Mouse (Mus musculus): Measurements from ENCODE around the gene Arhgef25. TPM values are rescaled to one million over a fixed set of nuclear protein-coding genes. Genes with fewer than 3 reads are reported as not detected.

Arhgef25 gene
- polyA plus RNA-seq, 1 experiment from 2014 or later, result 96.5 TPM

Other genes with a start within 250 kb of the Arhgef25 start
- gene Ctdsp2, start 211.4 kb downstream of the Arhgef25 start, polyA plus RNA-seq (2016; fragmentation: Nextera tagmentation; extraction: Ambion mirVana), result 85.1 and 91.0 TPM in 2 replicates
- gene Avil, start 189.4 kb downstream of the Arhgef25 start, polyA plus RNA-seq (2016; fragmentation: Nextera tagmentation; extraction: Ambion mirVana), result 3.3 and 3.9 TPM in 2 replicates
- 76.5 and 84.1 TPM in 2 replicates for gene Tsfm, start 159.2 kb downstream of the Arhgef25 start, polyA plus RNA-seq (2016; fragmentation: Nextera tagmentation; extraction: Ambion mirVana)
- gene Mettl1, start 148.7 kb downstream of the Arhgef25 start, polyA plus RNA-seq (2016; fragmentation: Nextera tagmentation; extraction: Ambion mirVana), result 51.6 and 53.1 TPM in 2 replicates
- 0.45 and 0.61 TPM in 2 replicates for gene Eef1akmt3, start 148.6 kb downstream of the Arhgef25 start, polyA plus RNA-seq (2016; fragmentation: Nextera tagmentation; extraction: Ambion mirVana)
- 0.09 and 0.10 TPM in 2 replicates for gene Cyp27b1, start 141.8 kb downstream of the Arhgef25 start, polyA plus RNA-seq (2016; fragmentation: Nextera tagmentation; extraction: Ambion mirVana)
- gene March9, start 129.9 kb downstream of the Arhgef25 start, polyA plus RNA-seq (2016; fragmentation: Nextera tagmentation; extraction: Ambion mirVana), result 2.2 and 2.4 TPM in 2 replicates
- 2,215 and 2,234 TPM in 2 replicates for gene Cdk4, start 126.5 kb downstream of the Arhgef25 start, polyA plus RNA-seq (2016; fragmentation: Nextera tagmentation; extraction: Ambion mirVana)
- 167 and 170 TPM in 2 replicates for gene Tspan31, start 119.8 kb downstream of the Arhgef25 start, polyA plus RNA-seq (2016; fragmentation: Nextera tagmentation; extraction: Ambion mirVana)
- gene Agap2, start 114.8 kb downstream of the Arhgef25 start, polyA plus RNA-seq (2016; fragmentation: Nextera tagmentation; extraction: Ambion mirVana), result 0.32 and 0.82 TPM in 2 replicates
- 72.9 and 75.7 TPM in 2 replicates for gene Os9, start 69.0 kb downstream of the Arhgef25 start, polyA plus RNA-seq (2016; fragmentation: Nextera tagmentation; extraction: Ambion mirVana)
- gene B4galnt1, start 24.9 kb downstream of the Arhgef25 start, polyA plus RNA-seq (2016; fragmentation: Nextera tagmentation; extraction: Ambion mirVana), result 4.6 and 6.2 TPM in 2 replicates
- 1.9 and 3.0 TPM in 2 replicates for gene Slc26a10, start 9.4 kb downstream of the Arhgef25 start, polyA plus RNA-seq (2016; fragmentation: Nextera tagmentation; extraction: Ambion mirVana)
- 172 and 173 TPM in 2 replicates for gene Dtx3, start 5.6 kb upstream of the Arhgef25 start, polyA plus RNA-seq (2016; fragmentation: Nextera tagmentation; extraction: Ambion mirVana)
- 29.0 and 30.5 TPM in 2 replicates for gene Pip4k2c, start 21.5 kb upstream of the Arhgef25 start, polyA plus RNA-seq (2016; fragmentation: Nextera tagmentation; extraction: Ambion mirVana)
- gene Kif5a, start 73.3 kb upstream of the Arhgef25 start, polyA plus RNA-seq (2016; fragmentation: Nextera tagmentation; extraction: Ambion mirVana), result 13.5 and 16.8 TPM in 2 replicates
- 199 and 213 TPM in 2 replicates for gene Dctn2, start 76.3 kb upstream of the Arhgef25 start, polyA plus RNA-seq (2016; fragmentation: Nextera tagmentation; extraction: Ambion mirVana)
- 17.2 and 23.3 TPM in 2 replicates for gene Mbd6, start 98.9 kb upstream of the Arhgef25 start, polyA plus RNA-seq (2016; fragmentation: Nextera tagmentation; extraction: Ambion mirVana)
- 138 and 142 TPM in 2 replicates for gene Mars, start 121.7 kb upstream of the Arhgef25 start, polyA plus RNA-seq (2016; fragmentation: Nextera tagmentation; extraction: Ambion mirVana)
- gene Arhgap9, start 131.9 kb upstream of the Arhgef25 start, polyA plus RNA-seq (2016; fragmentation: Nextera tagmentation; extraction: Ambion mirVana), result 1.8 and 2.6 TPM in 2 replicates
- gene Gli1, start 151.9 kb upstream of the Arhgef25 start, polyA plus RNA-seq (2016; fragmentation: Nextera tagmentation; extraction: Ambion mirVana), result 15.5 and 16.4 TPM in 2 replicates
- 0.03 TPM in 1 of 2 replicates, not detected in the other for gene Inhbe, start 164.3 kb upstream of the Arhgef25 start, polyA plus RNA-seq (2016; fragmentation: Nextera tagmentation; extraction: Ambion mirVana)
- gene Inhbc, start 180.3 kb upstream of the Arhgef25 start, polyA plus RNA-seq (2016; fragmentation: Nextera tagmentation; extraction: Ambion mirVana), result 0.09 TPM in 1 of 2 replicates, not detected in the other
- gene R3hdm2, start 190.2 kb upstream of the Arhgef25 start, polyA plus RNA-seq (2016; fragmentation: Nextera tagmentation; extraction: Ambion mirVana), result 44.9 and 53.0 TPM in 2 replicates